Mouse (Mus musculus): ENCODE measurements around the gene Dtnb. TPM values are rescaled to one million over a fixed set of nuclear protein-coding genes. Genes with fewer than 3 reads are reported as not detected.

Dtnb gene
- polyA plus RNA-seq, 1 experiment from 2014 or later = 41.1 TPM

- no peaks in the 10 kb centered on the region for H3K9me3 ChIP-seq (ENCODE audit: low read depth, low read length)
- DNase-seq (no peak), ATAC-seq (ENCODE audit: insufficient read depth) (peak; percentile 9; the same call in 1 of the 2 replicates)
- H3K4me3 ChIP-seq (ENCODE audit: low read depth, low read length) = peak within 1 kb of the TSS; percentile 83
- no peak for TF ChIP-seq CTCF (IDR thresholded peaks at IDR 0.05; ENCODE audit: low read depth)
- H3K36me3 ChIP-seq (ENCODE audit: insufficient read depth) = no peaks in the 10 kb centered on the region
- H3K27ac ChIP-seq (ENCODE audit: low read depth) = peak within 1 kb of the TSS; percentile 97
- 8% methylated on average over 4 of the region's 4 CpGs for WGBS
- peaks cover 29% of the 10 kb centered on the region for H3K4me1 ChIP-seq (ENCODE audit: insufficient read depth)
- H3K4me2 ChIP-seq = peak within 1 kb of the TSS; percentile 79
- H3K9ac ChIP-seq = peak within 1 kb of the TSS; percentile 93
- no peaks in the 10 kb centered on the region for H3K27me3 ChIP-seq (ENCODE audit: insufficient read depth, low read length)
Measured at GRCm38 (mm10) chr12:3805852-3806251, 233.7 kb downstream of the Dtnb start, which contains the start of gene Dnmt3a. Gene Dnmt3a (plus strand): TSS chr12:3806007.

- Histone ChIP-seq H3K4me3 (ENCODE audit: low read depth, low read length) (peak overlapping the region; percentile 83), H3K9ac (peak overlapping the region; percentile 93), H3K27me3 (ENCODE audit: insufficient read depth, low read length) (no peaks in the 10 kb centered on the region), H3K4me2 (peak overlapping the region; percentile 79), H3K9me3 (ENCODE audit: low read depth, low read length) (no peaks in the 10 kb centered on the region), H3K36me3 (ENCODE audit: insufficient read depth) (no peaks in the 10 kb centered on the region), H3K27ac (ENCODE audit: low read depth) (peak overlapping the region; percentile 97), H3K4me1 (ENCODE audit: insufficient read depth) (peaks cover 33% of the 10 kb centered on the region)
- ATAC-seq (ENCODE audit: insufficient read depth) (peak; percentile 84), DNase-seq (peak; percentile 91)
- under 1% methylated on average over 37 of the region's 41 CpGs for whole genome bisulfite sequencing
- TF ChIP-seq CTCF (IDR thresholded peaks at IDR 0.05; ENCODE audit: low read depth) = peak; percentile 77
Measured at GRCm38 (mm10) chr12:3806271-3806684, 234.1 kb downstream of the Dtnb start.

GRCm38 (mm10) chr12:3806703-3807547 is 234.7 kb downstream of the Dtnb start:
- Histone ChIP-seq H3K4me2 (peak overlapping the region; percentile 79), H3K36me3 (ENCODE audit: insufficient read depth) (no peaks in the 10 kb centered on the region), H3K4me3 (ENCODE audit: low read depth, low read length) (peak overlapping the region; percentile 83), H3K9ac (peak overlapping the region; percentile 93), H3K27ac (ENCODE audit: low read depth) (peak overlapping the region; percentile 97), H3K4me1 (ENCODE audit: insufficient read depth) (peaks cover 39% of the 10 kb centered on the region), H3K27me3 (ENCODE audit: insufficient read depth, low read length) (no peaks in the 10 kb centered on the region), H3K9me3 (ENCODE audit: low read depth, low read length) (no peaks in the 10 kb centered on the region)
- ATAC-seq (ENCODE audit: insufficient read depth) = peak; percentile 40
- no peak for TF ChIP-seq CTCF (IDR thresholded peaks at IDR 0.05; ENCODE audit: low read depth)
- WGBS = under 1% methylated on average over 97 of the region's 141 CpGs
- DNase-seq = peak; percentile 78

GRCm38 (mm10) chr12:3807548-3808395 is 235.6 kb downstream of the Dtnb start:
- ATAC-seq (ENCODE audit: insufficient read depth) (peak; percentile 44), DNase-seq (peak; percentile 83)
- TF ChIP-seq CTCF (IDR thresholded peaks at IDR 0.05; ENCODE audit: low read depth) = no peak
- Histone ChIP-seq H3K27me3 (ENCODE audit: insufficient read depth, low read length) (no peaks in the 10 kb centered on the region), H3K9me3 (ENCODE audit: low read depth, low read length) (no peaks in the 10 kb centered on the region), H3K36me3 (ENCODE audit: insufficient read depth) (0 out of 2 replicates have a peak, but pooled peaks cover 3% of the 10 kb centered on the region), H3K4me1 (ENCODE audit: insufficient read depth) (peaks cover 44% of the 10 kb centered on the region), H3K4me2 (peak overlapping the region; percentile 79), H3K4me3 (ENCODE audit: low read depth, low read length) (peak overlapping the region; percentile 83), H3K27ac (ENCODE audit: low read depth) (peak overlapping the region; percentile 97), H3K9ac (peak overlapping the region; percentile 93)
- under 1% methylated on average over 82 of the region's 105 CpGs for WGBS

- no peak for TF ChIP-seq CTCF (IDR thresholded peaks at IDR 0.05; ENCODE audit: low read depth)
- Histone ChIP-seq H3K9me3 (ENCODE audit: low read depth, low read length) (no peaks in the 10 kb centered on the region), H3K27ac (ENCODE audit: low read depth) (peak overlapping the region; percentile 97), H3K27me3 (ENCODE audit: insufficient read depth, low read length) (no peaks in the 10 kb centered on the region), H3K9ac (peak overlapping the region; percentile 93), H3K4me3 (ENCODE audit: low read depth, low read length) (peak overlapping the region; percentile 83), H3K4me1 (ENCODE audit: insufficient read depth) (peaks cover 44% of the 10 kb centered on the region), H3K36me3 (ENCODE audit: insufficient read depth) (peaks cover 9% of the 10 kb centered on the region; the same call in 1 of the 2 replicates), H3K4me2 (peak overlapping the region; percentile 79)
- DNase-seq = peak; percentile 37
- no peak; the same call in 1 of the 2 replicates for ATAC-seq (ENCODE audit: insufficient read depth)
- WGBS = 2% methylated on average over 10 of the region's 10 CpGs
Measured at GRCm38 (mm10) chr12:3808396-3808981, 236.3 kb downstream of the Dtnb start.

GRCm38 (mm10) chr12:3809520-3810180 is 237.5 kb downstream of the Dtnb start:
- 50% methylated on average over 7 of the region's 7 CpGs for WGBS
- Histone ChIP-seq H3K9me3 (ENCODE audit: low read depth, low read length) (no peaks in the 10 kb centered on the region), H3K27ac (ENCODE audit: low read depth) (peak overlapping the region; percentile 50; the same call in 1 of the 2 replicates), H3K4me3 (ENCODE audit: low read depth, low read length) (no peak overlapping the region; the same call in 1 of the 2 replicates), H3K9ac (no peak overlapping the region), H3K27me3 (ENCODE audit: insufficient read depth, low read length) (no peaks in the 10 kb centered on the region), H3K36me3 (ENCODE audit: insufficient read depth) (peaks cover 9% of the 10 kb centered on the region; the same call in 1 of the 2 replicates), H3K4me1 (ENCODE audit: insufficient read depth) (peaks cover 44% of the 10 kb centered on the region), H3K4me2 (peak overlapping the region; percentile 79)
- no peak for TF ChIP-seq CTCF (IDR thresholded peaks at IDR 0.05; ENCODE audit: low read depth)
- DNase-seq = no peak
- no peak for ATAC-seq (ENCODE audit: insufficient read depth)
